Mouse (Mus musculus): ENCODE data around the gene Prss12.

The Prss12 gene

DNA sequence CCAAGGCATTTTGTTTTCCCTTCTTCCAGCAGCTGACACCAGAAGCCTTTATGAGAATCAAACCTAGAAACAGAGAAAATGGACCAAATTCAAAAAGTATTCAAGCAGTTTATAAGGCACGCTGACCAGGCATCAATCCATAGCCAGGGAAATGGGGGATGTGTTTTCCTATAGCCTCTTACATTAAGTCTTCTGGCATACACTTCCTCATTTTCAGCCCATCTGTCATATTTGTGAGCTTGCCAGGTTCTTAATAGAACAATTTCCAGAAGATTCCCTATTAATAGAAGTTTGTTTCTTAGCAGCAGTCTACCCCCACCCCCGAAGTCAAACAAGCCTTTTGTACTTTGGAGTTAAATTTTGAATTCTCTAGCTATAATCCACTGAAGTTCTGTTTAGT lies 84.4 kb downstream of the Prss12 start:
- DNase-seq (ENCODE audit: low spot score): no peak

DNA sequence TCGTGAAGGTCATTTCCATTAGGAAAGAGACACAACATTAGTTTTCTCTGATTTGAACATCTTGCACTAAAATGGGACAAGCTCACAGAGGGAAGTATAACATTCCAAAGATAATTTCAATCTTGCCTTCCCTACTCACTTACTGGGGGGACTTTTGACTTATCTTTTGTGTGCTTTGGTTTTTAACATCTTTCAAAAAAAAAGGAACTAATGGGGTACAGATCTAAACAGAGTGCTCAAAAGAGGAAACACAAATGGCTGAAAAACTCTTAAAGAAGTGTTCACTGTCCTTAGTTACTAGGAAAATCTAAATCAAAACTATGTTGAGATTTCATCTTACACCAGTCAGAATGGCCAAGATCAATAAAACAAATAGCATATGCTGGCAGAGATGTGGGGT lies 90.6 kb downstream of the Prss12 start:
- no peak for DNase-seq (ENCODE audit: low spot score)

DNA sequence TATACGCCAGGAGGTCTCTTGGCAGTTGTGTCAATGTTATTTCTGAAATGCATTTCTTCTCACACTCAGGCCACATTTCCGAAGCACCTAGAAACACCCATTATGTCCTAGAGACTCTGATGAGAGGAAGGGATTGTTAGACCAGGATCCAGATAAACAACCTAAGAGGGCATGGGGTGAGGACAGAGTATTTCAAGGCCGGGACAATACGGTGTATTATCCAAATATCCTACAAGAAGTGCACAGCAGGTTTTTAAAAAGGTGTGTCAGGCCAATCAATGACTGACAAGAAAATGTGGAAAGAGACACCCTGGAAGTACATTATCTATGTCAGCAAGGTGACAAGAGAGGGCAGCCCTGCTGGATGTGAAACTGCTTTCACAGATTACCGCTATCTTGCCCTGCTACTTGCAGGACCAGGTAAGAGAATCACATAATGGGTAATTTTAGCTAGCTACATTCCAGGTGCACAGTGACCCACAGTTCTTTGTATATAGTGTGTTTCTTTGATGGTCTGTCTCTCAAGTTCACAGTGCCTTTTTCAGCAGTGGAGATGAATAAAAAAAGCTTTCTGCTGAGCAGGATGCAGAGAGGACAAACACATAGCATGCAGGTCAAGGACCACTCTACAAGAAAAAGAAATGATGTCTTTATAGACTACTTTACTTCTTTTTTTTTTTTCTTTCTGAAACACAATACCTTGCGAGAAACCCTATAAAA lies 97.0 kb downstream of the Prss12 start:
- no peak for DNase-seq (ENCODE audit: low spot score)

DNA sequence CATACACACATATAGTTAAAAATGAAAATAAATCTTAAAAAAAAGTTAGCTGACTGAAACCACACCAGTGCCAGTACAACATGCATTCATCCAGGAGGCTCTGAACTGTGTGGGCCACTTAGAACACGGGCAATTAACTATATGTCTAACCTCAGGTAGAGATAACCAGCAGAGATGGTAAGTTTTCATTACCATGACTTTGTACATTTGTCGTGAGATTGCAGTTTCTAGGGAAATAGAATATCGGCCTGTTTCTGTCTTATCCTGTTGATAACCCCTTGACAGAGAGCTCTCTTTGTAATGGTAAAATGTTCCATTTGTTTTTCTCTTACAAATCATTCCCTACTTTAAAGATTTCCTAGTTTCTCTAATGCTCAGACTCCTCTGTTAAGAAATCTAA lies 103.8 kb downstream of the Prss12 start:
- DNase-seq (ENCODE audit: low spot score): no peak

DNA sequence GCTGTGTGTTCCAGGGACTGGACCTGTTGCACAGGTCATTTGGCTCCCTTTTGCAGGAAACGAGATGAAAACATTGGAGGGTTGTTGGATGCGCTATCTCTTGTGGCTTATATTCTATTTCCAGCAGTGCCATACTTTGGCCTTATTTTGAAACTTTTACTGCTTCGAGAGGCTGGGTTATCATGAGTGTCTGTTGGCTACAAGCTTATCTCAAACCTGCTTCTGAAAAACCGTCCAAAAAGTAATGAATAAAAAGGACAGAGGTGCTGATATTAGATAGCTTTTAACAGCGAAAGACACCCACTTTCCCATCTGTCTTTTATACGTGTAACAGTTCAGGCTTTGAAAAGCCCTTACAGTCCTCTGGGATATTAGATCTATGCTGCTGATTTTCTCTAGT lies 107.2 kb downstream of the Prss12 start:
- no peak for DNase-seq (ENCODE audit: low spot score)

DNA sequence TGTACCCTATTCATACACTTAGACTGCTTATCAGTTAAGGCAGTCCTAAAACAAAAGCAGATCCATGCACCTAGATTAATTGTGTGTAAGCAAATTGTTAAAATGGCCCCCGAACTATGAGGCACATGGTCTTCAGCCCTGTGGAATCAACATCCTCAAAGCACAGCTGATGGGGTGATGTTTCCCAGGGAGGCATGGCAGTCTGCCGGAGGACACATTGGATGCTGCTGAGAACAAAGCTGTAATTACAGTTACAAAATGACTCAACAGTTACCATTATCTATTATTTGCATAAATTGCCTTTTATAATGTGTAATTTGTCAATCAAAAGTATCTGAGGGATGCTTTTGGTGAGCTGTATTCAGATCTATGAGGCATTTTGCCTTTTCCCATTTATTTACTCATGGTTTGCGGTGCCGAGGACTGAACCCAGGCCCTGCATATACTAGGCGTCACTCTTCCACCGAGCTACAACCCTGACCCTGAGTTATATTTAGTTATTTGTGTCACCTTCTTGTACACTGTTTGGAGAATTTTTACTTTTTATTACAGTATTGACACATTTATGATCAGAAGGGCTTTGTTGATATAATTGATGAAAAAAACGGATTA lies 108.6 kb downstream of the Prss12 start:
- DNase-seq (ENCODE audit: low spot score): no peak

Data from embryo, embryonic 10.5 days (tissue).